Mouse (Mus musculus) liver, adult 2 months (tissue): Measurements from ENCODE around the gene Ppan. TPM values are rescaled to one million over a fixed set of nuclear protein-coding genes. Genes with fewer than 3 reads are reported as not detected.
A peak's percentile ranks its signal among the peaks of the same experiment; 100 is the strongest.

Experiments
- DNase-seq: peaks from one replicate; pipeline ENCODE4 v3.0.0-alpha.2; 2011; ENCODE audit warnings: low read depth, low spot score; ENCODE audit errors: extremely low read depth
- H3K27ac ChIP-seq: fragments of 200-500 bp; replicated peaks from 2 replicates; pipeline ENCODE4 v1.5.1; 2012; ENCODE audit warnings: low read depth, mild to moderate bottlenecking, control low read depth, inconsistent platforms, low read length; ENCODE audit not compliant: insufficient read depth
- H3K27me3 ChIP-seq: fragments of 200-500 bp; 2 replicates; pipeline ENCODE4 v1.6.1; 2012; ENCODE audit warnings: mild to moderate bottlenecking, moderate library complexity, low read length, inconsistent platforms; ENCODE audit not compliant: control insufficient read depth, insufficient read depth
- H3K36me3 ChIP-seq: fragments of 200-500 bp; 2 replicates; pipeline ENCODE4 v1.6.1; 2012; ENCODE audit warnings: low read length, inconsistent platforms; ENCODE audit not compliant: control insufficient read depth, insufficient read depth
- H3K4me1 ChIP-seq: fragments of 200-500 bp; 2 replicates; pipeline ENCODE4 v1.6.1; 2011; ENCODE audit warnings: low read length; ENCODE audit not compliant: control insufficient read depth, insufficient read depth
- H3K4me3 ChIP-seq: fragments of 200-500 bp; 2 replicates; pipeline ENCODE4 v1.5.1; 2011; ENCODE audit warnings: low read depth, mild to moderate bottlenecking, control low read depth, low read length, moderate library complexity; ENCODE audit not compliant: insufficient read depth
- H3K79me2 ChIP-seq: fragments of 200-500 bp; 2 replicates; pipeline ENCODE4 v1.6.1; 2012; ENCODE audit warnings: inconsistent platforms, mild to moderate bottlenecking, low read length, moderate library complexity; ENCODE audit not compliant: control insufficient read depth, insufficient read depth
- H3K9ac ChIP-seq: fragments of 200-500 bp; 2 replicates; pipeline ENCODE4 v1.6.1; 2012; ENCODE audit warnings: low read depth, mild to moderate bottlenecking, control low read depth, inconsistent platforms, low read length
- CTCF ChIP-seq: fragments of 200-500 bp; IDR thresholded peaks from 2 replicates; pipeline ENCODE4 v1.5.1; 2011; ENCODE audit warnings: low read depth, low read length, control low read depth
- POLR2A ChIP-seq: fragments of 200-500 bp; IDR thresholded peaks from 2 replicates; pipeline ENCODE4 v1.6.1; 2011; ENCODE audit warnings: low read length, control low read depth; ENCODE audit not compliant: insufficient read depth; ENCODE audit errors: extremely low read depth
- WGBS: fragments of 180-500 bp; shearing (Covaris S2); methylation state at CpG from one replicate; pipeline ENCODE4 v1.1.7; 2018; 5-methylcytosine and 5-hydroxymethylcytosine counted together
- polyA plus RNA-seq: library from polyadenylated mRNA; depleted of rRNA; stranded (reverse); fragments of >200 nt; gene quantifications from 2 replicates; pipeline ENCODE4 v1.2.3, GENCODE M21; 2012
- total RNA-seq: library from RNA; depleted of rRNA; stranded (reverse); fragments of >200 nt; gene quantifications from 2 replicates; pipeline ENCODE4 v1.2.3, GENCODE M21; 2014

Gene Ppan
- total and polyA plus RNA-seq, 2 experiments, result 6.5 to 69.6 TPM

- peak overlapping the region; percentile 18 for H3K27ac ChIP-seq
Measured at GRCm38 (mm10) chr9:20877118-20878040, 10.6 kb upstream of the Ppan start.

DNA sequence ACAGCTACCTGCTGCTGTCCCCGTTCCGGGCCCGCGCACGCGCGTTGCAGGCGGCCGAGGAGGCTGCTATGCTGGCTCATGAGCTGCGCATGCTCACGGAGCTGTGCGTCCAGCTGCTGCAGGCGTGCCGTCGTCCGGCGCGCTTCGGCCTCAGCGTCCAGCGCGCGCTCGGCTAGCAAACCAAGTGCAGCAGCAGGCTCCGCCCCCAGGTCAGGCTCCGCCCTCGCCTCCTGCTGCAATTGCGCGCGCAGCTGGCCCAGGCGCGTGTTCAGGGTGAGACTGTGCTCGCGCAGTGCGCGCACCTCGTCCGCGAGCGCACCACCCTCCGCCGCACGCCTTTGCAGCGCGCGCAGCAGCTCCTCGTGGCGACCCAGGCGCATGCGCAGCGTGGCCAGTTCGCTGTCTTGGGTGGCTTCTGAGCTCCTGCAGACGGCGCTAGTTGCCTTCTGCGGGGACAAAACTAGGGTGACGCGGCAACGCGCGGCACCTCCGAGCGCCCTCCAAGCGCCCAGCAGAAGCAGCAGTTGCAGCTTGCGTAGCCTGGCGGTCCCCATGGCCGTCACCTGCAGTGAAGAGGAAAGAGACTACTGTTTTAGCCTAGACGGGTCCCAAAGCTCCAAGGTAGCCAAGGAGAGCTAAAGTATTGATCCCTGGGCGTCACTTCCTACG is 9.8 kb upstream of the Ppan start:
- Histone ChIP-seq H3K9ac (peak overlapping the region; percentile 79), H3K36me3 (peaks cover 3% of the 10 kb centered on the region; the same call in 1 of the 2 replicates), H3K27me3 (no peaks in the 10 kb centered on the region), H3K79me2 (no peaks in the 10 kb centered on the region), H3K27ac (peak overlapping the region; percentile 80), H3K4me3 (peak overlapping the region; percentile 59), H3K4me1 (peaks cover 4% of the 10 kb centered on the region; the same call in 1 of the 2 replicates)
- WGBS, result under 1% methylated on average over 69 of the region's 69 CpGs
- TF ChIP-seq POLR2A (peak; percentile 76), CTCF (peak; percentile 87)
- DNase-seq, result peak; percentile 93

More at GRCm38 (mm10) chr9:20877118-20878040, 10.6 kb upstream of the Ppan start:
- WGBS, result 33% methylated on average over 14 of the region's 14 CpGs
- Histone ChIP-seq H3K36me3 (peaks cover 5% of the 10 kb centered on the region; the same call in 1 of the 2 replicates), H3K4me3 (peak overlapping the region; percentile 38), H3K4me1 (peaks cover 4% of the 10 kb centered on the region; the same call in 1 of the 2 replicates), H3K9ac (peak overlapping the region; percentile 6), H3K27me3 (no peaks in the 10 kb centered on the region), H3K79me2 (no peaks in the 10 kb centered on the region)
- no peak for DNase-seq
- TF ChIP-seq CTCF, result 0 out of 2 replicates have a peak, but pooled peaks have one; percentile 7
- TF ChIP-seq POLR2A, result no peak

- 19% methylated on average over 10 of the region's 10 CpGs for WGBS
- Histone ChIP-seq H3K79me2 (no peaks in the 10 kb centered on the region), H3K27me3 (no peaks in the 10 kb centered on the region), H3K4me1 (peaks cover 4% of the 10 kb centered on the region; the same call in 1 of the 2 replicates), H3K36me3 (no peaks in the 10 kb centered on the region), H3K27ac (peak overlapping the region; percentile 80), H3K4me3 (peak overlapping the region; percentile 59), H3K9ac (peak overlapping the region; percentile 79)
- TF ChIP-seq POLR2A (no peak), CTCF (no peak)
- DNase-seq, result no peak
Measured at GRCm38 (mm10) chr9:20878710-20879065, 9.3 kb upstream of the Ppan start.

- Histone ChIP-seq H3K4me3 (peak within 1 kb of the TSS; percentile 59), H3K9ac (peak within 1 kb of the TSS; percentile 79), H3K27ac (peak within 1 kb of the TSS; percentile 80), H3K36me3 (no peaks in the 10 kb centered on the region), H3K4me1 (peaks cover 4% of the 10 kb centered on the region; the same call in 1 of the 2 replicates), H3K27me3 (no peaks in the 10 kb centered on the region), H3K79me2 (no peaks in the 10 kb centered on the region)
- DNase-seq, result no peak
- WGBS, result 80% methylated on average over 13 of the region's 13 CpGs
- TF ChIP-seq POLR2A (no peak), CTCF (no peak)
Measured at GRCm38 (mm10) chr9:20879097-20879792, 8.7 kb upstream of the Ppan start, which contains the start of gene Angptl6. Gene Angptl6, minus strand, starts transcription at chr9:20879727.

GRCm38 (mm10) chr9:20886563-20886962 is 1.4 kb upstream of the Ppan start:
- no peak overlapping the region for H3K27ac ChIP-seq
- WGBS, result 98% methylated on average over 2 of the region's 2 CpGs
- H3K79me2 ChIP-seq, result peaks cover 6% of the 10 kb centered on the region; the same call in 1 of the 2 replicates
- no peak for TF ChIP-seq CTCF
- no peak for TF ChIP-seq POLR2A
- peaks cover 7% of the 10 kb centered on the region for H3K36me3 ChIP-seq
- H3K4me3 ChIP-seq, result no peak overlapping the region
- DNase-seq, result no peak
- H3K9ac ChIP-seq, result no peak overlapping the region
- peaks cover 3% of the 10 kb centered on the region; the same call in 1 of the 2 replicates for H3K4me1 ChIP-seq
- no peaks in the 10 kb centered on the region for H3K27me3 ChIP-seq
